Mouse (Mus musculus) cerebellum, adult 11-12 months (tissue): ENCODE measurements at regions not wholly inside any gene's neighbourhood (a gene's known extent, or its start where the extent isn't known, plus 50 kb on each side); places are given as distances from the start of the nearest gene placed in this dataset.

Experiments used
- DNase-seq: peaks from one replicate; pipeline ENCODE4 v3.0.0; 2022

GRCm38 (mm10) chr10:120551851-120552281, 75.6 kb upstream of the Hmga2 start:
- DNase-seq = no peak

GRCm38 (mm10) chr10:120547164-120547563, 70.9 kb upstream of the Hmga2 start:
- DNase-seq = no peak

- no peak for DNase-seq
These were observed 65.3 kb upstream of the Hmga2 start for GRCm38 (mm10) chr10:120541618-120542017.

GRCm38 (mm10) chr10:120538561-120538960, 62.3 kb upstream of the Hmga2 start:
- no peak for DNase-seq

GRCm38 (mm10) chr10:120528406-120528805, 52.1 kb upstream of the Hmga2 start:
- no peak for DNase-seq

GRCm38 (mm10) chr10:120527951-120528350, 51.7 kb upstream of the Hmga2 start:
- no peak for DNase-seq

GRCm38 (mm10) chr10:120526991-120527390, 50.7 kb upstream of the Hmga2 start:
- no peak for DNase-seq
